Mouse (Mus musculus) cerebellum, adult 2 months (tissue): ENCODE results near the gene Actn1. TPM values are rescaled to one million over a fixed set of nuclear protein-coding genes. Genes with fewer than 3 reads are reported as not detected.
A peak's percentile ranks its signal among the peaks of the same experiment; 100 is the strongest.

Source experiments
- DNase-seq, 2 experiments: peaks; one replicate each; pipeline ENCODE4 v3.0.0; 2021
- H3K27ac ChIP-seq: fragments of 200-500 bp; 2 replicates; pipeline ENCODE4 v1.5.1; 2012; ENCODE audit warnings: low read length, control low read depth, inconsistent platforms; ENCODE audit not compliant: insufficient read depth
- H3K27me3 ChIP-seq: fragments of 200-500 bp; 2 replicates; pipeline ENCODE4 v1.6.1; 2012; ENCODE audit warnings: inconsistent platforms, mild to moderate bottlenecking, low read length, moderate library complexity; ENCODE audit not compliant: control insufficient read depth, insufficient read depth
- H3K4me1 ChIP-seq: fragments of 200-500 bp; 2 replicates; pipeline ENCODE4 v1.6.1; 2011; ENCODE audit warnings: low read length; ENCODE audit not compliant: control insufficient read depth, insufficient read depth
- H3K4me3 ChIP-seq: fragments of 200-500 bp; replicated peaks from 2 replicates; pipeline ENCODE3; 2011; ENCODE audit warnings: mild to moderate bottlenecking, low read depth, low read length, control low read depth; ENCODE audit not compliant: insufficient read depth
- CTCF ChIP-seq: fragments of 200-500 bp; IDR thresholded peaks from 2 replicates; pipeline ENCODE4 v1.5.1; 2011; ENCODE audit warnings: low read depth, mild to moderate bottlenecking, control low read depth, low read length, moderate library complexity, borderline replicate concordance; ENCODE audit not compliant: insufficient read depth
- POLR2A ChIP-seq: fragments of 200-500 bp; IDR thresholded peaks from 2 replicates; pipeline ENCODE4 v1.6.1; 2011; ENCODE audit warnings: low read length, control low read depth, borderline replicate concordance; ENCODE audit not compliant: insufficient read depth
- WGBS: fragments of 180-500 bp; shearing (Covaris S2); methylation state at CpG from one replicate; pipeline ENCODE4 v1.1.7; 2018; 5-methylcytosine and 5-hydroxymethylcytosine counted together
- polyA plus RNA-seq: library from polyadenylated mRNA; depleted of rRNA; stranded (reverse); fragments of >200 nt; gene quantifications from 2 replicates; pipeline ENCODE4 v1.2.3, GENCODE M21; 2012

Actn1 gene
- polyA plus RNA-seq, 1 experiment: 30.0 TPM

DNA sequence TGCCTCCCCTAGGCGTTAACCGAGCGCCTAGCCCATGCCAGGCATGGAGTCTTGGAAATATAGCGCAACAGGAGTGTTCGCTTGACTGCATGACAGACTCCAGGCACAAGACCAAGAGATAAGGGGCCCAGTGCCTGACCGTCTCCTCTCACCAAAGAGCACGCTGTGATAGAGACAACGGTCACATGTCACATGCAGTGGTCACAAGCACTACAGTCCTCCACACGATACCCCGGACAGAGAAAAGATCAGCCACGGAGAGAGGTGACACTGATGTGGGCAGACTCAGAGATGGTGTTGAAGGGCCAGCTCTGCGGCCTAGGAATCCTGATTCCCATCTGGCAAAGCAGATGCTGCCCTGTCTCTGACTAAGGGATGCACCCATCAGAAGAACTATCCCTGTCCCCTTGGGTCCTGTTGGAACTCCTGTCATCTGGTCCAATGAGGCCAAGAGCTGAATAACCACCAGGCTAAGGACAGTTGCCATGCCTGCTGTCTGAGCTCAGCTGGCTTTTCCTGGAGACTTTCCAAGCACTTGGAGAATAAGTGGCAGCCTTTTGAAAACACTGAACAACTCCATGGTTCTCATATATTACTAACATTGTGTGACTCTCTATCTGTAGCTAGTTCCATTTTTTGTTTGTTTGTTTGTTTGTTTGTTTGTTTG lies 123.8 kb downstream of the Actn1 start:
- Histone ChIP-seq H3K4me1 (peaks cover 3% of the 10 kb centered on the region; the same call in 1 of the 2 replicates), H3K4me3 (no peak overlapping the region), H3K27me3 (no peaks in the 10 kb centered on the region), H3K27ac (no peak overlapping the region)
- no peak for DNase-seq
- TF ChIP-seq POLR2A (no peak), CTCF (no peak)
- WGBS: 49% methylated on average over 12 of the region's 12 CpGs

DNA sequence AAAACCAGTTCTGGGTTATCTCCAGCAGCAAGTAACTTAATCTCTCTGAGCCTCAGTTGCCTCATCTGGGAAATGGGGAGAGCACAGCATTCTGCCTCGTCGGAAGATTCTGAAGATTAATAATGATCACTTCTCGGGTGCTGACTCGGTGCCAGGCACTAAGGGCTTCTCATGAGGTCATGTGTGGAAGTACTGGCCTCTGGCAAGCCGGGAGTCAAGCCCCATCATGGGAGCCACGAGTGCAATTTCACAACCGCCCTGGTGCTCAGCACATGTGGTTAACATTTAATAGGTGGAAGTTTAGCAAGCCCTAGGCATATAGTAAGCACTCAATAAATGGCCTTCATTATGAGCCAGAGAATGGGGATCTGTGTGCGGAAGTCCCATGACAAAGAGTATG lies 125.0 kb downstream of the Actn1 start:
- Histone ChIP-seq H3K27ac (no peak overlapping the region), H3K4me3 (no peak overlapping the region), H3K27me3 (no peaks in the 10 kb centered on the region), H3K4me1 (peaks cover 3% of the 10 kb centered on the region)
- DNase-seq: no peak
- no peak for TF ChIP-seq POLR2A
- TF ChIP-seq CTCF: no peak
- 86% methylated on average over 8 of the region's 8 CpGs for WGBS

DNA sequence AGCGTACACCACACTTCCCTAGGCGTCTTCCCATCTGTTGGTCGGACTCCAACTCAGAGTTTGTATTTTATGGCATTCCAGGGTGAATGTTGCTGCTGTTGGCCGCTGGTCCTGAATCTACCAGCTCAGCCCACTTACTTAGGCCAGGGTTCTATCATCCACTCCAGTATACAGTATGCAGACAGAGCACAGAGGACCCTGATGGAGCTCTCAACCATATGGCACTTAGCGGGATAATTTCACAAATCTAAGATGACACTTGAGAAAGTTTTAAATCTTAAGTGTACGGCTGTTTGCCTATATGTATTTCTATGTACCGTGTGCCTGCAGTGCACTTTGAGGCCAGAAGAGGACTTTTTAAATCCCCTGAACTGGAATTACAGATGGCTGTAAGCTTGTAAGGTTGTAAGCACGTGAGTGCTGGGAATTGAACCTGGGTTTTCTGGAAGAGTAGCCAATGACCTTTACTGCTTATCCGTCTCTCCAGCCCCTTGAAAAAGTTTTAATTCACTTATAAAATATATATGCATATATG lies 127.1 kb downstream of the Actn1 start:
- WGBS: 36% methylated on average over 9 of the region's 9 CpGs
- DNase-seq: no peak

DNA sequence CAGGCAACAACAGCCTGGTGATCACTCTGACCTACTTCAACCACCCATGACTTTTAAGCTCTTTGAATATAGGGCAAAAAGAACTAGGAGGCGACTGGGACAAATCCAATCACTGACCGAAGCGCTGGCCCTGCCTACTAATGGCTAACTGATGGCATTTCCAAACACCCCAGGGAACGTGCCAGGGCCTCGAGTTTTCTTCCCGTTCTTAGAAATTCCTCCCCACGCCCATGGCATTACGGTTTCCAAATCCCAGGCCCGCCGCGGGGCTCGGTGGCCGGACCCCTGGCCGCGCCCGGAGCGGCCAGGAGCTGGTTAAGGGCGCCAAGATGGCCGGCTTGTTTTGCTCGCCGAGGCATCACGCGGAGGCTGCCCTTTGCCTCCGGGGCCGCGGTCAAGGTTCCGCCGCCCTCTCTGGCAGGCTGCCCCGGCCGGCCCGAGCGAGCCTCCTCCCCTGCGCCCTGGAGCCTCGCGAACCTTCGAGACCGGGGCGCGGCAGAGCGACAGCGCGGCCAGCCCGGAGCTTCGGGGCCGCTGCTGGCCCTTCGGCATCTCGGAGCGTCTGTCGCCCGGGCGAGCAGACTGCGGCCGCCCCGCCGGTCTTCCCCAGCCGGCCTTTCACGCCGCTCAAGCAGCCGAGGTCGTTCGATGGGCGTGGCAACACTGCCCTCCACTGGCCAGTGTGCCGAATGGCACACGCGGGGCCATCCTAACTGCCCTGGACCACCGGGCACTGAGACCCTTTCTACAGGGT lies 127.7 kb downstream of the Actn1 start:
- TF ChIP-seq CTCF (peak; percentile 94), POLR2A (peak; percentile 48; the same call in 1 of the 2 replicates)
- Histone ChIP-seq H3K27ac (peak overlapping the region; percentile 99), H3K4me1 (peaks cover 3% of the 10 kb centered on the region), H3K27me3 (no peaks in the 10 kb centered on the region), H3K4me3 (peak overlapping the region; percentile 50)
- under 1% methylated on average over 66 of the region's 66 CpGs for WGBS
- peak; percentile 84 to 90 for DNase-seq

More for the DNA sequence above, 127.1 kb downstream of the Actn1 start:
- Histone ChIP-seq H3K27ac (no peak overlapping the region), H3K4me3 (no peak overlapping the region), H3K27me3 (no peaks in the 10 kb centered on the region), H3K4me1 (peaks cover 3% of the 10 kb centered on the region)
- TF ChIP-seq CTCF (no peak), POLR2A (no peak)

DNA sequence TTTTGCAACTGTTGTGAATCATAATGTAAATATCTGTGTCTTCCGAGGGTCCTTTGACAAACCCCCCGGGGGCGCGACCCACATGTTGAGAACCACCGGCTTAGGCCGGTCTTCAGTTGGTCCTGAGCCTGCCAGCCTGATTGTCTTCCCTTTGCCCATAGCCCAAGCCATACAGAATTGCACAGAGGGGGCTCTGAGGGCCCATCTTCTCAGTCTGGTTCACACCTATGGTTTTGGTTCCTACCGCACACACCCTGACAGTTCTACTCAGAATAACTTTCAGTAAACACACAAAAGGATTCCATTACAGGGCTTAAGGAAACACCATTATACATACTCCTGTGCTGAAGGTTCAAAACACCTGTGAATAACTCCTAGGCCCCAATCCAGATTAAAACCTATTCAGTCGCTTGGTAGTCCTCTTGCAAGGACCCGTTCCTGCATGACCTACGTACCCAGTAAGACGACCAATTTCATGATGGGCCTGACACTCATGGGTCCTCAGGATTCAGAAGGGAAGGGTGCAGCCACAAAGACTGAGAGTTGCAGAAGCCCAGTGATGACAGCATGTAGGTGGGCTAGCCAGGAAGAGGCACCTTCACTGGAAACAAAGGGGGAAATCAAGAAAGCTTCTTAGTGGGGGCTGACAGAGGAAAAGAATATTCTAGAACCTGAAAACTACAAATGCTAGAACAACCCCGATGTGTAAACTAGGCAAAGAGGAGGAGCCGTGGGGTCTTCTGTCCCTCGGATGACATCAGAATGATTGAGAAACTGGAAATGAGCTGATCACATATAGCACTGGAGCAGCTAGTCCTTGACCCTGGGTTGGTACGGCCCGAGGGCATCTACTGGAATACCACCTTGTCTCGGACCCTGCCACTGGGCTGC lies 128.6 kb downstream of the Actn1 start:
- TF ChIP-seq CTCF: no peak
- no peak for TF ChIP-seq POLR2A
- Histone ChIP-seq H3K27ac (peak overlapping the region; percentile 99), H3K4me1 (peaks cover 3% of the 10 kb centered on the region), H3K27me3 (no peaks in the 10 kb centered on the region), H3K4me3 (peak overlapping the region; percentile 50)
- no peak for DNase-seq
- 38% methylated on average over 17 of the region's 17 CpGs for WGBS

DNA sequence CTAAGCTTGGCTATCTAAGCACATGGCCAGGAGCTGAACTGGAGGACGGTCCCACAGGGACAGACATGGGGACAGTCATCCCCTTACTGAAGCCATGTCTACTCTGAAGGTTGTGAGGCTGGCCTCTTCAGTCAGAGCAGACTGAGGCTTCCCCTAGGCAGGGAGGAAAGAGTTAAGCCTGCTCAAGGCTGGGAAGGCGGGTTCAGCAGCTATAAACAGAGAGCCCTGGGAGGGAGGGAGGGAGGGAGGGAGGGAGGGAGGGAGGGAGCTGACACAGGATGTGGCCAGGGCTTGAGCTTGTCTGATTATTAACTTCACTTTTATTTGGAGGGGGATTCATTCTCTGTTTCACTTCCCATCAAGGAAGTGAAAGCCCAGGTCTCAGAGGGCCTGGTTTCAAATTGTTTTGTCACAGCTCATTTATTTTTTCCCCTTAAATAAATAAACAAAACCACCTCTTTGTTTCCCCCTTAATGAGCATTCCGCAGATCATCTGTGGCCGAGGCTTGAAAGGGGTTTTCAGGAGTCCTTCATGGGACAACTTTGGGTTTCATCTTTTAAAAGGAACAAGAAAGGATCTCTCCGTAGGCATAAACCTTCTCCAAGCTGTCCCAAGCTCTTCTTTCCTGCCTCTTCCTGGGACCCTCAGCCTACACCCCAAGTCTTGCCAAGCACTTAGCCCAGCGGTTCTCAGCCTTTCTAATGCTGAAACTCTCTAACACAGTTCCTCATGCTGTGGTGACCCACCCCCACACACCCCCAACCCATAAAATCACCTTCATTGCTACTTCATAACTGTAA lies 129.4 kb downstream of the Actn1 start:
- no peaks in the 10 kb centered on the region for H3K27me3 ChIP-seq
- peaks cover 3% of the 10 kb centered on the region for H3K4me1 ChIP-seq
- H3K4me3 ChIP-seq: no peak overlapping the region
- DNase-seq: no peak
- H3K27ac ChIP-seq: peak overlapping the region; percentile 46
- 60% methylated on average over 6 of the region's 6 CpGs for WGBS
- TF ChIP-seq CTCF (no peak), POLR2A (no peak)

DNA sequence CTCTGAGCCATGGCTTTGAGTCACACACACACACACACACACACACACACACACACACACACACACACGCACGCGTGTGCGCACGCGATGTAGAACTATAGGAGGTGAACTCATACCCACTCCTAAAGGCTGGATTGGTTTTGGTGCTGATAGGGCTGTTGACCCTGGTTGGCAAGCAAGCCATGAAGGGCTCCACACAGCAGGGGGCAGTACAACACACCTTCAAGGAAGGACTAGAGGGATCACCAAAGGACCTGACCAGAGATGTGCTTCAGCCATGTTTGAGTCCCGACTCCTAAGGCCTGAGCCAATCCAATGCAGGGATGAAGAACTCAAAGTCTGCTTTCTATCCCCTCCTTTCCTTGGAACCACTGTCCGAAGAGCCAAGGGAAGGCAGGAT lies 130.6 kb downstream of the Actn1 start:
- no peak overlapping the region for H3K27ac ChIP-seq
- no peak for DNase-seq
- peaks cover 3% of the 10 kb centered on the region for H3K4me1 ChIP-seq

More for the DNA sequence above, 130.6 kb downstream of the Actn1 start:
- Histone ChIP-seq H3K27me3 (no peaks in the 10 kb centered on the region), H3K4me3 (no peak overlapping the region)
- TF ChIP-seq POLR2A (no peak), CTCF (no peak)
- 91% methylated on average over 8 of the region's 8 CpGs for WGBS
